Mouse (Mus musculus) testis, adult 2 months (tissue): ENCODE data around the gene Gyg. TPM values are rescaled to one million over a fixed set of nuclear protein-coding genes. Genes with fewer than 3 reads are reported as not detected.

ENCODE experiments used
- H3K27ac ChIP-seq: fragments of 200-500 bp; 2 replicates; pipeline ENCODE4 v1.5.1; 2012; ENCODE audit warnings: low read depth, low read length; ENCODE audit not compliant: control insufficient read depth, insufficient read depth
- H3K27me3 ChIP-seq: fragments of 200-500 bp; 2 replicates; pipeline ENCODE4 v1.6.1; 2012; ENCODE audit warnings: mild to moderate bottlenecking, low read length, moderate library complexity; ENCODE audit not compliant: control insufficient read depth, insufficient read depth
- H3K36me3 ChIP-seq: fragments of 200-500 bp; 2 replicates; pipeline ENCODE4 v1.6.1; 2012; ENCODE audit warnings: mild to moderate bottlenecking, low read length; ENCODE audit not compliant: control insufficient read depth, insufficient read depth
- H3K4me1 ChIP-seq: fragments of 200-500 bp; 2 replicates; pipeline ENCODE4 v1.6.1; 2012; ENCODE audit warnings: low read length; ENCODE audit not compliant: control insufficient read depth, insufficient read depth
- H3K4me3 ChIP-seq: fragments of 200-500 bp; 2 replicates; pipeline ENCODE4 v1.5.1; 2012; ENCODE audit warnings: low read depth, mild to moderate bottlenecking, low read length, moderate library complexity, mixed read lengths; ENCODE audit not compliant: control insufficient read depth
- CTCF ChIP-seq: fragments of 200-500 bp; IDR thresholded peaks from 2 replicates; pipeline ENCODE4 v1.5.1; 2012; ENCODE audit warnings: low read depth, mild to moderate bottlenecking, inconsistent platforms, low read length, moderate library complexity; ENCODE audit not compliant: control insufficient read depth, insufficient read depth, insufficient replicate concordance
- POLR2A ChIP-seq: fragments of 200-500 bp; IDR thresholded peaks from 2 replicates; pipeline ENCODE4 v1.6.1; 2012; ENCODE audit warnings: low read depth, mild to moderate bottlenecking, inconsistent platforms, low read length, moderate library complexity; ENCODE audit not compliant: control insufficient read depth
- polyA plus RNA-seq: library from polyadenylated mRNA; depleted of rRNA; stranded (reverse); fragments of >200 nt; gene quantifications from 2 replicates; pipeline ENCODE4 v1.2.3, GENCODE M21; 2012; rRNA removed

Gene Gyg
- polyA plus RNA-seq, 1 experiment: 2.5 TPM

DNA sequence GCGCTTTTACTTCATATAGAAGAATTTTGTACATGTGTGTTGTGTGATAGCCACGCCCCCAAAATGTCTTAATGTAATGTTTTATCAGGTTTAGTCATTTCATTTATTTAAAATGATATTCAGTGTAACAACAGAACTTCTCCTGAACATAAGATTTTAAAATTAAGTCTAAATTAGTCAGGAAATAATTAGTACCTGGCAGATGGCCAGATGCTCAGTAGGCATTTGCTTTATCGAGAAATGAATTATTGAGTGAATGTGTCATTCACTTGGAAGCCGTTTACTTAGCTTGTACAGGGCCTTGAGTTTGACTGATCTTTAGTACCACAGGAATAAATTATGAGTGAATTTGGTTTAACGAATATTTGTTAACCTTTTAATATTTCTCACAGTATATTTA, 46.2 kb downstream of the Gyg start:
- Histone ChIP-seq H3K4me1 (no peaks in the 10 kb centered on the region), H3K27ac (no peak overlapping the region), H3K4me3 (no peak overlapping the region), H3K36me3 (no peaks in the 10 kb centered on the region), H3K27me3 (no peaks in the 10 kb centered on the region)
- TF ChIP-seq CTCF: no peak
- TF ChIP-seq POLR2A: no peak

DNA sequence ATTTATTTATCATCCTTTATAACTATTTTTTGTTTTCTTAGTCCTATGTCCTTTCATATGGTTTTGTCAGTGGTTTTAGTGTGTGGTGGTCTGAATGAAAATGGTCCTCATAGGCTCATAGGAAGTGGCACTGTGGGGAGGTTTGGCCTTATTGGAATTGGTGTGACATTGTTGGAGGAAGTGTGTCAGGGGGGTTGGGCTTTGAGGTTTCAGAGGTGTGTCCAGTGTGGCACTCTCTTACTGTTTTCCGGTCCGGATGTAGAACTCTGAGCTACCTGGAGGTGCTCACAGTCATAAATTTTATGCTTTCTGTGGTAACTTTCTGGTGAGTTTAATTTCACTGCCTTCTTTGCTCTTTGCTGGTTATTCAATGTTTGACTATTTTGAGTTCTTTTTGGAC, 50.3 kb downstream of the Gyg start:
- H3K4me3 ChIP-seq: no peak overlapping the region
- H3K27ac ChIP-seq: no peak overlapping the region
- no peak for TF ChIP-seq POLR2A
- TF ChIP-seq CTCF: no peak

DNA sequence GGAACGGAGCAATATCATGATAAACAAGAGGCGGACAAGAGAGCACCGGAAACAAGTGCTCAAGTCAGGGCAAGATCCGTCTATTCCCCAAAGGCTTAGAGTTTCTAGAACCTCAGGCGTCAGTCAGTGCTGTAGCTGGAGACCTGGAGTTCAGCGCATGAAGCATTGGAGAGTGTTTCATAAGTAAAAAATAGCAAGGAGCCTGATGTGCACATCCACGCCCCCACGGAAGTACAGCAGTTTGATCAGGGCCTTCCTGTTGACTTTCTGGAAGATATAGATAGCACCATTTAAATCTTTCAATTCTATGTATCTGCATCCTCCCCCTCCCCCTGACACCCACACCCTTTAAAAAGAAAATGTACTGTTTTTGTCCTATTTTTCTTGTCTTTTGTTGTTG, 50.8 kb downstream of the Gyg start:
- Histone ChIP-seq H3K36me3 (no peaks in the 10 kb centered on the region), H3K27ac (no peak overlapping the region), H3K27me3 (no peaks in the 10 kb centered on the region), H3K4me3 (no peak overlapping the region), H3K4me1 (no peaks in the 10 kb centered on the region)
- TF ChIP-seq CTCF: no peak
- TF ChIP-seq POLR2A: no peak

More for the DNA sequence above, 50.3 kb downstream of the Gyg start:
- H3K4me1 ChIP-seq: no peaks in the 10 kb centered on the region
- H3K27me3 ChIP-seq: no peaks in the 10 kb centered on the region
- no peaks in the 10 kb centered on the region for H3K36me3 ChIP-seq

DNA sequence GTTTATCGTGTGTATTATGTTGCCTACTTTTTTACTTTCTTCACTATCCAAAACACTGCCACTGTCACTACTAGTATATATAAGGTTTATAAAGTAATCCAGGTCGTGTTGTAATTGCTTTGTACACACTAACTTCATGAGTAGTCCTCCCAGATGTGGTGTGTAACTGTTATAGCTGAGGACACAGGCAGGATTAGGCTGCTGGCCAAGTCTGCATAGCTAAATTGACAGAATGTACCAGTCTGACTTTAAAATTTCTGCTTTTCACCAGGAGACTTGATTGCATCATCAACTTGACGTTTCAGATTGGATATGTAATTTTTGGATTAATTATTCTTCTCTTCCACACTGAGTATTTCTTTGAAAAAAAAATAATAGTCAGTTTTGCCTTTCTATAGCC, 51.3 kb downstream of the Gyg start:
- Histone ChIP-seq H3K4me1 (no peaks in the 10 kb centered on the region), H3K27ac (no peak overlapping the region), H3K36me3 (no peaks in the 10 kb centered on the region), H3K4me3 (no peak overlapping the region), H3K27me3 (no peaks in the 10 kb centered on the region)
- TF ChIP-seq CTCF: no peak
- TF ChIP-seq POLR2A: no peak

DNA sequence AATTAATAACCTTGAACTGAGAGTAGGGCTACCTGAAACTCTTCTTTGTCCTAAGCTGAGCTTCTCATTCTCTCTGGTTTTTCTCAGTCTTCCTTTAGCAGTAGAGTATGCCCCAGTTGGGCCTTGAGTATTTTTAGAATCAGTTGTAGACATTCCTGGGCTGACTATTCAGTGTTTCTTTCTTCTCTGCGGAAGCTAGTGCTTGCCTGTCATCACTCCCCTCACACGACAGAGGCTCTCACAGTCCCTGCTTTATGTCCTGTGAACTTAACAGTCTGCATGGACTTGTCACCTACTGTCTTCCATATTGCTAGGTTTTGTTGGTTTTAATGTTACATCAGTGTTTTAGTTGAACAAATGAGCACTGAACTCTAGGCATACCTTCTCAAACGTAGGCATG, 73.0 kb downstream of the Gyg start:
- TF ChIP-seq CTCF: no peak
- no peak for TF ChIP-seq POLR2A
- no peak overlapping the region for H3K4me3 ChIP-seq
- no peaks in the 10 kb centered on the region for H3K4me1 ChIP-seq
- no peak overlapping the region for H3K27ac ChIP-seq
- 0 out of 2 replicates have a peak, but pooled peaks cover 1% of the 10 kb centered on the region for H3K36me3 ChIP-seq
- no peaks in the 10 kb centered on the region for H3K27me3 ChIP-seq

DNA sequence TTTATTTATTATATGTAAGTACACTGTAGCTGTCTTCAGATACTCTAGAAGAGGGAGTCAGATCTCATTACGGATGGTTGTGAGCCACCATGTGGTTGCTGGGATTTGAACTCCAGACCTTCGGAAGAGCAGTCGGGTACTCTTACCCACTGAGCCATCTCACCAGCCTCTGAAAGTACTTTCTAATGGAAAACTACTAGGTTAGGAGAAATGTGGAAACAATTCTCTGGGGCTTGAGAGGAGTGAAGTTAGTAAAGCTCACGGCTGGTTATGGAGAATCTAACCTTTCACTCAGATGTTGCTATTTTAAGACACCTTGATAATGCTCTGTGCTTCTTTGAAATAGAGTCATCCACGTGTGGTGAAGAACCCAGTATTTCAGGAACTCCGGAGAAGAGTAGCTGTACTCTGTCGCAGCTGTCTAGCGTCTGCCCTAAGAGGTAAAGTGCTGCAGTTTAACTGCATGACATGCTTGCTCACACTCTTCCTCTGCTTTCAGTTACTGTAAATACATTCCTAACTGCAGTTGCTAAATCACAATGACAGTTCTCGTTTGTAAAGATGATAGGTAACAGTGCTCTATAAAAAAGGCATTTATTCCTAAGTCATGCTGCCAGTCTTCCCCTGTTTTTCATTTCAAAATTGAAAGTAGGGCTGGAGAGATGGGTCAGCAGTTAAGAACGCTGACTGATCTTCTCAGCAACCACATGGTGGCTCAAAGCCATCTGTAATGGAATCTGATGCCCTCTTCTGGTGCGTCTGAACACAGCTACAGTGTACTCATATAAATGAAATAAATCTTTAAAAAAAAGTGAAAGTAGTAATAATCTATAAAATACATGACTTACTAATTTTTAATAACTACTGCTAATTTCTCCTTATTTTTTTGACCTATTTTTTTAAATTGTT, 78.7 kb downstream of the Gyg start:
- no peak overlapping the region for H3K4me3 ChIP-seq
- no peaks in the 10 kb centered on the region for H3K27me3 ChIP-seq
- no peak overlapping the region for H3K27ac ChIP-seq
- no peaks in the 10 kb centered on the region for H3K4me1 ChIP-seq
- TF ChIP-seq POLR2A: no peak
- TF ChIP-seq CTCF: no peak
- H3K36me3 ChIP-seq: 0 out of 2 replicates have a peak, but pooled peaks cover 1% of the 10 kb centered on the region

Other genes with a start within 250 kb of the Gyg start
- 2.5 and 3.9 TPM in 2 replicates for gene Cp, start 198.3 kb downstream of the Gyg start, polyA plus RNA-seq
- gene Hps3, start 120.0 kb downstream of the Gyg start, polyA plus RNA-seq: 4.0 and 4.5 TPM in 2 replicates
- gene Hltf, start 97.5 kb downstream of the Gyg start, polyA plus RNA-seq: 1.1 and 1.8 TPM in 2 replicates
- 0.07 and 0.33 TPM in 2 replicates for gene Cpa3, start 86.9 kb upstream of the Gyg start, polyA plus RNA-seq
- 0.12 and 0.13 TPM in 2 replicates for gene Cpb1, start 120.4 kb upstream of the Gyg start, polyA plus RNA-seq
- gene Agtr1b, start 211.9 kb upstream of the Gyg start, polyA plus RNA-seq: 0.35 and 0.86 TPM in 2 replicates